ENCODE assay signal across 8 mouse cellular contexts in the genomic region with DNA sequence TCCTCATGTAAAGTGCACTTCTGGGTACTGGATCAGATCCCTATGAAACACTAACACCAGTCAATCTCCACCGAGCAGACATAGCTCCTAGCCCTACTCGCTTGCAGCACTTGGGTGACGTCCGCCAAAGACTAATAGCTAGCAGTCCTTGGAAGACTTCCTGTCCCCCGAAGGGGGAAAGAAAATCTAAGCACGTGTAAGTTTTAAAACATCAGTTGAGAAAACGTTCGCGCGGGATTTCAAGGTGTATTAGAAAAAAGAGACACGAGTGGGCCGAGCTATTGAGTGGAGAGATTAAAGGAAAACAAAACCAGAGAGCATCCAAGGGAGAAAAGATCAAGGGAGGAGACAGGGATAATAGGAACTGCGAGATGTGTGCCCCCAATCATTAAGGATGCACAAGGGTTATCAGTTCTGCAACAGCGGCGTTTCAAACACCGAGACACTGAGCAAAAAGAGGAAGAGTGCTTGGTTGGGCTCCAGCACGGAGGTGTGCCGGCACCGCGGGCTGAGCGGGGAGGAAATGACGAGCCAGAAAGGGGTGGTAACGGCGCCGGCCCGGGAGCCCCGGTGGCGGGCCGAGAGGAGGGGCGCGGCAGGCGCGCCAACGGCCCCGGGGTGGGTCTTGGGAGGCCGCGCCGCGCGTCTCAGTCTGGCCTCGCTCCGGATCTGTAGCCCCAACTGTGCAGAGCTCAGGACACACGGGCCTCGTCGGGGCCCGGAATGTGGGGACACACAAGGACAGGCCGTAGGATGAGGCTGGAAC. TPM values are rescaled to one million over a fixed set of nuclear protein-coding genes. Genes with fewer than 3 reads are reported as not detected.
A peak's percentile ranks its signal among the peaks of the same experiment; 100 is the strongest.
DNase-seq lines count a peak whose midpoint lies in the region; ATAC-seq lines count a peak whose summit lies in the region.

No protein-coding gene starts in this region.

- H3K9me3 ChIP-seq in forebrain, embryonic 10.5 days = no peaks in the 10 kb centered on the region
- H3K9me3 ChIP-seq in heart, embryonic 15.5 days (replicated peaks) = no peaks in the 10 kb centered on the region
- H3K9me3 ChIP-seq in liver, embryonic 13.5 days (replicated peaks) = no peaks in the 10 kb centered on the region
- no peaks in the 10 kb centered on the region for H3K9me3 ChIP-seq in stomach, embryonic 15.5 days

- peak; percentile 57 for DNase-seq in c-Kit-negative CD71-positive TER-119-positive erythroid progenitor cells, embryonic 14.5 days (ENCODE audit: low read depth, low spot score)
- peak; percentile 77 for DNase-seq in forebrain, embryonic 10.5 days (ENCODE audit: extremely low spot score, low spot score)
- peak; percentile 82 for DNase-seq in kidney, postnatal 14 days
- peak; percentile 70 for DNase-seq in liver, embryonic 13.5 days
- DNase-seq in naive thymus-derived CD4-positive, alpha-beta T cell, adult 2 months (ENCODE audit: low read depth) = peak; percentile 84

- under 1% methylated on average over 47 of the region's 47 CpGs for WGBS in forebrain, embryonic 10.5 days
- under 1% methylated on average over 47 of the region's 47 CpGs for WGBS in heart, embryonic 15.5 days
- WGBS in liver, embryonic 13.5 days (ENCODE audit: insufficient replicate concordance) = under 1% methylated on average over 47 of the region's 47 CpGs
- WGBS in stomach, embryonic 15.5 days = under 1% methylated on average over 46 of the region's 47 CpGs

- peak overlapping the region; percentile 99 for H3K27ac ChIP-seq in forebrain, embryonic 10.5 days
- H3K27ac ChIP-seq in heart, embryonic 15.5 days = peak overlapping the region; percentile 98
- peak overlapping the region; percentile 100 for H3K27ac ChIP-seq in liver, embryonic 13.5 days
- H3K27ac ChIP-seq in stomach, embryonic 15.5 days = peak overlapping the region; percentile 99

- peak; percentile 46 for ATAC-seq in CD4-positive, CD25-positive, alpha-beta regulatory T cell, adult 4 months
- ATAC-seq in heart, embryonic 15.5 days (replicated peaks; ENCODE audit: insufficient number of reproducible peaks, insufficient read depth, low FRiP score, low read depth) = peak; percentile 38
- peak; percentile 41 for ATAC-seq in liver, embryonic 13.5 days (ENCODE audit: low read depth)
- peak; percentile 20 for ATAC-seq in stomach, embryonic 15.5 days (ENCODE audit: insufficient read depth, low FRiP score, low read depth)

- H3K4me1 ChIP-seq in forebrain, embryonic 10.5 days = peaks cover 27% of the 10 kb centered on the region
- H3K4me1 ChIP-seq in heart, embryonic 15.5 days (replicated peaks) = peaks cover 30% of the 10 kb centered on the region
- peaks cover 69% of the 10 kb centered on the region for H3K4me1 ChIP-seq in liver, embryonic 13.5 days (replicated peaks)
- peaks cover 18% of the 10 kb centered on the region; the same call in 1 of the 2 replicates for H3K4me1 ChIP-seq in stomach, embryonic 15.5 days

- peak overlapping the region; percentile 79 for H3K4me2 ChIP-seq in heart, embryonic 15.5 days
- peak overlapping the region; percentile 92 for H3K4me2 ChIP-seq in liver, embryonic 13.5 days
- peak overlapping the region; percentile 79 for H3K4me2 ChIP-seq in stomach, embryonic 15.5 days

- peak overlapping the region; percentile 90 for H3K4me3 ChIP-seq in forebrain, embryonic 10.5 days
- H3K4me3 ChIP-seq in heart, embryonic 15.5 days = peak overlapping the region; percentile 66
- peak overlapping the region; percentile 83 for H3K4me3 ChIP-seq in liver, embryonic 13.5 days (replicated peaks)
- H3K4me3 ChIP-seq in stomach, embryonic 15.5 days (replicated peaks) = peak overlapping the region; percentile 69

- peak overlapping the region; percentile 83 for H3K9ac ChIP-seq in heart, embryonic 15.5 days
- H3K9ac ChIP-seq in liver, embryonic 13.5 days = peak overlapping the region; percentile 99
- H3K9ac ChIP-seq in stomach, embryonic 15.5 days = peak overlapping the region; percentile 79

- peaks cover 33% of the 10 kb centered on the region for H3K36me3 ChIP-seq in forebrain, embryonic 10.5 days (replicated peaks)
- peaks cover 9% of the 10 kb centered on the region; the same call in 1 of the 2 replicates for H3K36me3 ChIP-seq in heart, embryonic 15.5 days
- peaks cover 32% of the 10 kb centered on the region for H3K36me3 ChIP-seq in liver, embryonic 13.5 days
- H3K36me3 ChIP-seq in stomach, embryonic 15.5 days = no peaks in the 10 kb centered on the region

- no peaks in the 10 kb centered on the region for H3K27me3 ChIP-seq in forebrain, embryonic 10.5 days (ENCODE audit: poor library complexity, severe bottlenecking)
- no peaks in the 10 kb centered on the region for H3K27me3 ChIP-seq in heart, embryonic 15.5 days
- H3K27me3 ChIP-seq in liver, embryonic 13.5 days = no peaks in the 10 kb centered on the region
- H3K27me3 ChIP-seq in stomach, embryonic 15.5 days (replicated peaks) = no peaks in the 10 kb centered on the region

RNA-seq across cellular contexts. Expression of a gene that starts 1.0 kb away (rescaled TPM):
- 10 to 100 TPM; 11.3 to 13.3 TPM for polyA plus RNA-seq in CD4-positive, CD25-positive, alpha-beta regulatory T cell, adult 4 months (2017; shearing (Covaris generic))
- polyA plus RNA-seq in forebrain, embryonic 10.5 days (2016; fragmentation: Nextera tagmentation; extraction: Ambion mirVana) = 18.7 and 19.0 TPM in 2 replicates
- polyA plus RNA-seq in heart, embryonic 15.5 days (2015; fragmentation: Nextera tagmentation; extraction: Ambion mirVana) = 8.9 and 10.5 TPM in 2 replicates
- polyA plus RNA-seq in liver, embryonic 13.5 days (2015; fragmentation: Nextera tagmentation; extraction: Ambion mirVana) = 7.2 and 9.7 TPM in 2 replicates
- 11.4 and 12.3 TPM in 2 replicates for polyA plus RNA-seq in stomach, embryonic 15.5 days (2015; fragmentation: Nextera tagmentation; extraction: Ambion mirVana)

RNA-seq across cellular contexts. Expression of a gene that starts 1.1 kb away (rescaled TPM):
- 10 to 100 TPM; 81.7 to 98.8 TPM for polyA plus RNA-seq in CD4-positive, CD25-positive, alpha-beta regulatory T cell, adult 4 months (2017; shearing (Covaris generic))
- 107 TPM in 2 replicates for polyA plus RNA-seq in forebrain, embryonic 10.5 days (2016; fragmentation: Nextera tagmentation; extraction: Ambion mirVana)
- 33.5 and 40.2 TPM in 2 replicates for polyA plus RNA-seq in heart, embryonic 15.5 days (2015; fragmentation: Nextera tagmentation; extraction: Ambion mirVana)
- polyA plus RNA-seq in liver, embryonic 13.5 days (2015; fragmentation: Nextera tagmentation; extraction: Ambion mirVana) = 58.9 and 61.8 TPM in 2 replicates
- 61.1 and 68.7 TPM in 2 replicates for polyA plus RNA-seq in stomach, embryonic 15.5 days (2015; fragmentation: Nextera tagmentation; extraction: Ambion mirVana)

RNA-seq across cellular contexts. Expression of a gene that starts 24.0 kb away (rescaled TPM):
- polyA plus RNA-seq in CD4-positive, CD25-positive, alpha-beta regulatory T cell, adult 4 months (2017; shearing (Covaris generic)) = 1 to 10 TPM; 1.2 to 1.8 TPM
- 0.64 and 0.78 TPM in 2 replicates for polyA plus RNA-seq in forebrain, embryonic 10.5 days (2016; fragmentation: Nextera tagmentation; extraction: Ambion mirVana)
- 177 and 212 TPM in 2 replicates for polyA plus RNA-seq in heart, embryonic 15.5 days (2015; fragmentation: Nextera tagmentation; extraction: Ambion mirVana)
- polyA plus RNA-seq in liver, embryonic 13.5 days (2015; fragmentation: Nextera tagmentation; extraction: Ambion mirVana) = 1.2 TPM in 2 replicates
- polyA plus RNA-seq in stomach, embryonic 15.5 days (2015; fragmentation: Nextera tagmentation; extraction: Ambion mirVana) = 4.4 and 5.2 TPM in 2 replicates

RNA-seq across cellular contexts. Expression of a gene that starts 42.6 kb away (rescaled TPM):
- not detected for polyA plus RNA-seq in CD4-positive, CD25-positive, alpha-beta regulatory T cell, adult 4 months (2017; shearing (Covaris generic))
- not detected in 2 replicates for polyA plus RNA-seq in forebrain, embryonic 10.5 days (2016; fragmentation: Nextera tagmentation; extraction: Ambion mirVana)
- 7.7 and 8.3 TPM in 2 replicates for polyA plus RNA-seq in heart, embryonic 15.5 days (2015; fragmentation: Nextera tagmentation; extraction: Ambion mirVana)
- polyA plus RNA-seq in liver, embryonic 13.5 days (2015; fragmentation: Nextera tagmentation; extraction: Ambion mirVana) = 134 and 152 TPM in 2 replicates
- polyA plus RNA-seq in stomach, embryonic 15.5 days (2015; fragmentation: Nextera tagmentation; extraction: Ambion mirVana) = 6.8 and 13.6 TPM in 2 replicates

RNA-seq across cellular contexts. Expression of a gene that starts 46.0 kb away (rescaled TPM):
- 10 to 100 TPM; 23.7 to 26.3 TPM for polyA plus RNA-seq in CD4-positive, CD25-positive, alpha-beta regulatory T cell, adult 4 months (2017; shearing (Covaris generic))
- 0.07 and 0.27 TPM in 2 replicates for polyA plus RNA-seq in forebrain, embryonic 10.5 days (2016; fragmentation: Nextera tagmentation; extraction: Ambion mirVana)
- polyA plus RNA-seq in heart, embryonic 15.5 days (2015; fragmentation: Nextera tagmentation; extraction: Ambion mirVana) = 0.33 and 0.84 TPM in 2 replicates
- 3.5 and 4.4 TPM in 2 replicates for polyA plus RNA-seq in liver, embryonic 13.5 days (2015; fragmentation: Nextera tagmentation; extraction: Ambion mirVana)
- polyA plus RNA-seq in stomach, embryonic 15.5 days (2015; fragmentation: Nextera tagmentation; extraction: Ambion mirVana) = 14.3 and 16.8 TPM in 2 replicates

Comparison
In these comparisons a context has a peak if more than half of its experiments do, and no peak if none do; other contexts are left out.
1. Peak in every context shown above with its lines: DNase-seq, ATAC-seq, H3K4me3 ChIP-seq and H3K27ac ChIP-seq.
2. RNA of a gene that starts 24.0 kb away (polyA plus RNA-seq): 177 to 212 TPM in heart, embryonic 15.5 days; 4.4 to 5.2 TPM in stomach, embryonic 15.5 days, 1.2 to 1.8 TPM in CD4-positive, CD25-positive, alpha-beta regulatory T cell, adult 4 months, 1.2 TPM in liver, embryonic 13.5 days and 0.64 to 0.78 TPM in forebrain, embryonic 10.5 days; every median in the first group is over 10 times any median in the second.